Mouse (Mus musculus) heart, postnatal 0 days (tissue): ENCODE results near the gene Usp13.

Experiments
- CTCF ChIP-seq: IDR thresholded peaks from 2 replicates; pipeline ENCODE4 v1.5.1; 2016; ENCODE audit warnings: antibody characterized with exemption, control low read depth, low read depth
- EP300 ChIP-seq: IDR thresholded peaks from 2 replicates; pipeline ENCODE4 v1.6.1; 2016; ENCODE audit warnings: antibody characterized with exemption, low read depth

DNA sequence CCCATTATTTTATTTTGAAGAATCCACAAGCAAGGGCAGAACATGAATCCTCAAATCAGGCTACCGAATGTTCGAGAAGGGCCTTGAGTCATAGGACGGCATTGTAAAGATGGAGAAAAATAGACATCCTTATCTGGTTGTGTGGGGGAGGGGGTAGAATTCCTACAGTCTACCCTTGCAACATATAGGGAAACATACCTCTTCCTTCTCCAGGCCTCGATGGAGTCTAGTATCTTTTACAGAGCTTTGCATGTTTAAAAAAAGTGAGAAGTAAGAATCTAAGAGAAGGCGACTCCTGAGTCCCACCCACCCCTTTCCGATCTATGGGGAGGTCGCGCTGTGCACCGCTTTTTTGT lies 367 bp upstream of the Usp13 start:
- TF ChIP-seq EP300 = no peak
- TF ChIP-seq CTCF = no peak
